Mouse (Mus musculus): ENCODE results near the gene Adk.

DNA sequence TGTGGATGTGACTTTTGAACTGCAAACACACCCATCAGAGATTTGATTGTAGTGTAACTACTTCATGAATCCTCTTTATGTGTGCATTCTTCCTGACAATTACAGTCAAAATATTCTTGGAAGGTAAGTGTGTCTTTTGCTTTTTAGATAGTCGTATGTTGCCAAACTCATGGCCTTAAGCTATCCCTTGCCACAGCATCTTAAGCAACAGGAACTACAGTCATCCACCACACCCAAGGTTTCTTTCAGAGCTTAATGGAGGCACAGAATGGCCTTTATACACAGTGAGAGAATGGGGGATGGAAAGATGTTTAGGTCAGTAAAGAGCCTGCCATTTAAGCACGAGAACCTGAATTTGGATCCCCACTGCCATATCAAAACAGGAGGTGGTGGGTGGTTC lies 4.5 kb upstream of the Adk start:
- TF ChIP-seq CTCF (IDR thresholded peaks at IDR 0.05; ENCODE audit: low read depth) = no peak
- no peak for TF ChIP-seq EP300 (IDR thresholded peaks at IDR 0.05; ENCODE audit: low read depth)

Measured in liver, embryonic 14.5 days (tissue).